Mouse (Mus musculus) gastrocnemius, postnatal 25 days (tissue): ENCODE data around the gene Tmem102. TPM values are rescaled to one million over a fixed set of nuclear protein-coding genes. Genes with fewer than 3 reads are reported as not detected.

Experiments
- DNase-seq: peaks from one replicate; pipeline ENCODE4 v3.0.0; 2022
- total RNA-seq, 2 experiments: library from RNA; stranded (reverse); gene quantifications; 1 replicate in 1 of 2; 2 replicates in 1 of 2; pipeline ENCODE4 v1.2.3; 2021

The Tmem102 gene
- total RNA-seq, 2 experiments from 2014 or later: 0.18 to 0.35 TPM

DNA sequence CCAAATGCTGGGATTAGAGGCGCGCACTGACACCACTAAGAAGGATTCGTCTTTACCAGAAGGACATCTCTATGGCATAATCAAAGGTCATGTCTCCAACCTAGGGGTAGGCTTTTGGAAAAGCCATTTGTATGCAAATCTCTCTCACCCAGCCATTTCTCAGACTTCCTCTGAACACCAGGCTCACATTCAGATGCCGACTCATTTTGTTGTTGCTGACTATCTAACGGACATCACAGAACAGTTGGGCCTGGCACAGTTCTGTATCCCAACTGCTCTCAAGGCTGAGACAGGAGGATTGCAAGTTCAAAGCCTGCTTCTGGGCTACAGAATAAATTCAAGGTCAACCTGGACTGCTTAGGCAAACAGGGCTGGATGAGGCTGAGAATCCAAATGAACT is 18.1 kb downstream of the Tmem102 start:
- DNase-seq: no peak

DNA sequence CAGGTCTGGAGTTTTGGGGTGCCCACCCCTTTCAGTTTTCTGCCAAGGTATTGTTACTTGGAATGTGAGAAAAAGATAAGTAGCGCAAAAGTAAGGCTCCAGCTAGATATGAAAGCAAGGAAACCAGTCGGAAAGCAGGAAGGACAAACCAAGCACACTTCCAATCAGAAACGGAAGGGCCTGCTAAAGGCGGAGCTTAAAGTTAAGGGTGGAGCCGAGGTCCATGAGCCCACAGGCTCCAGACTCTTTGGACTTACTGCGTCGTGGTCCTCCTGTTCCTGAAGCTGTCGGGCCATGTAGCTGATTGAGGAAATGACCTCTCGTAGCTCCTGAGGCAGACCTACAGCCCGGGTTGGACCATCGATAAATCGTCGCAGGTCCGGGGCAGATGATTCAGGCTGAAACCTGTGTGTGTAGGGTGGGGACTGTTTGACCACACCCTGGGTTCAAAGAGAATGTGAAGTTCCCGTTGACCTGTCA is 20.6 kb downstream of the Tmem102 start:
- no peak for DNase-seq

DNA sequence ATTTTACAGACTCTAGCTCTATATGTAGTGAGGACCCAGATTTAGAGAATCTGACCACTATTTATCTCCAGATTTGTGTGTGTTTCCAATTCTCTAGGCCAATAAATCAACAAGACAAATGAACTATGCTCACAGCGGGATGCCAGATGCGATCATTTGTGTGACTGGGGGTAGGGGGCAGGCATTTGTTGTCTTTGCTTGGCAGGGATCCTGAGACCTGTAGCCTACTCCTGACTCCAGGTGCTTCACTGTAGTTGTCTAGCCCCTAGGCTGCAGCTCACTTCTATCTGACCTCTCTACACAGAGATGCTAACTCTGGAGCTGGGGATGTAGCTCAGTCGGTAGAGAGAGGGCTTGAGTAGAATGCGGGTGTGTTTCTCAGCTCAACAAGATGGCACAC is 23.6 kb downstream of the Tmem102 start:
- DNase-seq: no peak

DNA sequence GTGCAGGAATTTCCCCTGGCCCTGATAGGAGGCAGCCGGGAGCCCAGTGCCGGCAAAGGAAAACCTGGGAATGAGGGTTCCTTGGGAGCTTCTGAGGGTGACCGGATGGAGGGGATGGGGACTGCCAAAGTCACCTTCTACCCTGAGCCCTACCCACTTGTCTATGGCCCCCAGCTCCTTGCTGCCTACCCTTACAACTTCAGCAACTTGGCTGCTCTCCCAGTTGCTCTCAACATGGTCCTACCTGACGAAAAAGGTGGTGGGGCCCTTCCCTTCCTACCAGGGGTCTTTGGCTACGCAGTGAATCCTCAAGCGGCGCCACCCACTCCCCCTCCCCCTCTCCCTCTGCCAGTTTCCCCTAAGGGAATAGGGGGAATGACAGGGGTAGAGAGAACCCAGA is 26.4 kb downstream of the Tmem102 start:
- no peak for DNase-seq

DNA sequence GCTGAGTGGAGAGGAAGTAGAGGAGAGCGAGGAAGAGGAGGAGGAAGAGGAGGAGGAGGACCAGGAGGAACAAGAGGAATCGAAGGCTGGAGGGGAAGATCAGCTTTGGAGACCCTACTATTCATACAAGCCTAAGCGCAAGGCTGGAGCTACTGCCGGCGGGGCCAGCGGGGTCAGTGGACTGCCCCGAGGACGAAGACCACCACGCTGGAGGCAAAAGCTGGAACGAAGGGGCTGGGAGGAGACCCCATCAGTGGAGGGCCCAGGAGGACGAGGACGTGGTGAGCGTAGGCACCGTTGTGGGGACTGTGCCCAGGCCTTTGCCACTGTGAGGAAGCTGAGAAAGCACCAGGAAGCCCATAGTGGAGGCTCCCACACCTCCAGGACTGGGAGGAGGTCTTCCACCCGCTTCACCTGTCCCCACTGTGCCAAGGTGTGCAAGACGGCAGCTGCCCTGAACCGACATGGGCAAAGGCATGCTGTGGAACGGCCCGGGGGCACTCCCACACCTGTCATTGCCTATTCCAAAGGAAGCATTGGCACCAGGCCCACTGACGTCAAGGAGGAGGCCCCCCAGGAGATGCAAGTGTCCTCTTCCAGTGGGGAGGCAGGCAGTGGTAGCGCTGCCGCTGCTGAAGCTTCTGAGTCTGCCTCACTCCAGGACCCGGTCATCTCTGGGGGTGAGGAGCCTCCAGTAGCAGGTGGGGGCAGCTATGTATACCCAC is 27.0 kb downstream of the Tmem102 start:
- DNase-seq: no peak

DNA sequence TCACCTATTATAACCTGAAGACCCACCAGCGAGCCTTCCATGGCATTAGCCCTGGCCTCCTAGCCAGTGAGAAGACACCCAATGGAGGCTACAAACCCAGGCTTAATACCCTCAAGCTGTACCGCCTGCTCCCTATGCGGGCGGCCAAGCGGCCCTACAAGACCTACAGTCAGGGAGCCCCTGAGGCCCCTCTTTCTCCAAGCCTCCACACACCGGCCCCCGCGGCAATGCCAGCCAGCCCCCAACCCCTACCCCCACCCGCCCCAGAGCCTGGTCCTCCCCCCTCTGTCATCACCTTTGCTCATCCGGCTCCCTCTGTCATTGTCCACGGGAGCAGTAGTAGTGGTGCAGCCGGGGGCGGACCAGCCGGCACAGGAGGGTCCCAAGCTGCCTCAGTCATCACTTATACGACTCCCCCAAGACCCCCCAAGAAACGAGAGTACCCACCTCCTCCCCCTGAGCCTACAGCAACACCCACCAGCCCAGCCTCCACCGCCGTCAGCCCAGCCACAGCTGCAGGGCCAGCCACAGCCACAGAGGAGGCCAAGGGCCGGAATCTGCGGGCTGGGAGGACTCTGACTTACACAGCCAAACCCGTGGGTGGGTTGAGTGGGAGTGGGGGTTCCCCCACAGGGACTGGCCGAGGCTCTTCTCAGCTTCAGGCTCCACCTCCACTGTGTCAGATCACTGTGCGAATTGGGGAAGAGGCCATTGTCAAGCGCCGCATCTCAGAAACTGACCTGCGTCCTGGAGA is 27.7 kb downstream of the Tmem102 start:
- DNase-seq: no peak

DNA sequence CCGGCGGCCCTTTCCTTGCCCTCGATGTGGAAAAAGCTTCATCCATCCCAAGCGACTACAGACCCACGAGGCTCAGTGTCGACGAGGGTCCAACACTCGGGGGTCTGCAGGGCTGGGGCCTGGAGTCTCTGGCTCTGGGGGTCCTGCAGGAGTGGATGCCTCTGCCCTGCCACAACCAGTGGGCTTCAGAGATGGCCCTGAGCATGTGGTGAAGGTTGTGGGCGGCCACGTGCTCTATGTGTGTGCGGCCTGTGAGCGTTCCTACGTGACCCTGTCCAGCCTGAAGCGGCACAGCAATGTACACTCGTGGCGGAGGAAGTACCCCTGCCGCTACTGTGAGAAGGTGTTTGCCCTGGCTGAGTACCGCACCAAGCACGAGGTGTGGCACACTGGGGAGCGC is 28.9 kb downstream of the Tmem102 start:
- DNase-seq: no peak

DNA sequence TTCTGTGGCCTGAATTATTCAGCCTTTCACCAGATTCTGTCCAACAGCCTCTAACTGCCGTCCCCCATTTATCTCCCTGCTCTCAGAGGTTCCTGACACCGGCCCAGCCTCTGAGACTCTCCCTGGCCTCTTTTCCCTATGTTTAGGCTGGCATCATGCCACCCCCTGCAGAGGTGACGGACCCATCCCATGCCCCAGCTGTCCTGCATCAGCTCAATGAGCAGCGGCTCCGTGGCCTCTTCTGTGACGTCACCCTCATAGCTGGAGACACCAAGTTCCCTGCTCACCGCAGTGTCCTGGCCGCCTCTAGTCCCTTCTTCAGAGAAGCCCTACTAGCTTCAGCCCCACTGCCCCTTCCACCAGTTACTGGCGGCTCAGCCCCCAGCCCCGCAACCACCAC is 29.7 kb downstream of the Tmem102 start:
- no peak for DNase-seq

DNA sequence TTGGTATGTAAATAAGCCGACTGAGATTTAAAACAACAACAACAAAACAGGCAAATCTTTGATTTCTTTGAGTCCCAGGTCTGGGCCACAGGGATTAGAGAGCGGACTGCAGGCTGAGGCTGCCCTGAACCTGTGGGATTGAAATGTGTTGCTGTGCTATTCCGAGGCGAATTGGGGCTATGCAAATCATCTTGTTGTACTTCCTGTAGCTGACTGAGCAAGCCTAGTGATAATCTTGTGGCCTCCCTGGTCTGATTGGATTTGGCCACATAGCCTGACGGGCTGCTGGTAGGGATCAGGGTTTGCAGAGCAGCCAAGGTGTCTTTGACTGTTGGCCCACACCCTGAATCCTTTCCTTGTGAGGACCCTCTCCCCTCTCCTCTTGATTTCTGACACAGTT is 30.5 kb downstream of the Tmem102 start:
- DNase-seq: no peak

DNA sequence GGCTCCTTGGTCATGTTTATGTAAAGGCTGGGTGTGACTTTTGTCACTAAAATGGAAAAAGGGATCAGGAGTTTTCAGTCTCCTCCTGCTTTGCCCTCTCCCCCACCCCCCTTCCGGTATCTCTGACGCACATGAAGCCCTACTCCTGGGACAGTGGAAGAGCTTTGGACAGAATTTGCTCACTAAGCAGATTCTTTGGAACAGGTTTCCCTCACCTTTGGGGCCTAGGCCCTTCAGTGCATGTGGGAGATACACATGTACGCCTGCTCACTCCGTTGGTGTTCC is 37.9 kb downstream of the Tmem102 start:
- DNase-seq: no peak

DNA sequence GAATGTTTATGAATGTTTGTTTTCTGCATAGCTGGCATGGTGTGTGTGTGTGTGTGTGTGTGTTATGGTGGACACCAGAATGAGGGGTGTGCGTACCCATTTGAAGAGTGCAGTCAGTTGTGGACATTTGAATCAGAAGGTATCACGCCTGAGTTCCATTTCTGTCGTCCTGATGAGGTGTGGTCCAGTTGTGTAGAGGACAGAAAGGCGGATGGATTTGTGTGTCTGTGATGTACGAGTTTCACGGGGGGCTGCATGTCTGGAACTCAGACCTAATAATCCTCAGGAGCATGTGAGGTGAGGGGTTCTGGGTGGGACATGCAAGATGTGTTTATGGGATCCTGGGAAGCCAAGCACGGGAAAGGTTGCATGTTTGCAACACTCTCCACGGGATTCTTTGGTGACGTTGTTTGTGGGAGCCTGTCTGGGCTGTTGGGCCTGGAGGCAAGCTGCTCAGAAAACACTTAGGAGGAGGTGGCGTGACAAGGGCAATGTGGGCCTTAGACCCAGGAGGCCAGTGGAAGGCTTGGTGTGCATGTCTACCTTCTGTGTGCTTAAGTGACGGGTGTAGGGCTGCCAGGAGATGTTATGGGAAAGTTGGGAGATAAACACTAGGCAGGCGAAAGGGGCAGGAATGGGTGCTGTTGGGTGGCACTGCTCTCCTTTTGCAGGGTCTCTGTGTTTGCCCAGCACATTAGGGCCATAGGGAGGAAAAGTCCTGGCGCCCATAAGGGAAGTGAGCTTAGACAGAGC is 38.4 kb downstream of the Tmem102 start:
- DNase-seq: no peak

DNA sequence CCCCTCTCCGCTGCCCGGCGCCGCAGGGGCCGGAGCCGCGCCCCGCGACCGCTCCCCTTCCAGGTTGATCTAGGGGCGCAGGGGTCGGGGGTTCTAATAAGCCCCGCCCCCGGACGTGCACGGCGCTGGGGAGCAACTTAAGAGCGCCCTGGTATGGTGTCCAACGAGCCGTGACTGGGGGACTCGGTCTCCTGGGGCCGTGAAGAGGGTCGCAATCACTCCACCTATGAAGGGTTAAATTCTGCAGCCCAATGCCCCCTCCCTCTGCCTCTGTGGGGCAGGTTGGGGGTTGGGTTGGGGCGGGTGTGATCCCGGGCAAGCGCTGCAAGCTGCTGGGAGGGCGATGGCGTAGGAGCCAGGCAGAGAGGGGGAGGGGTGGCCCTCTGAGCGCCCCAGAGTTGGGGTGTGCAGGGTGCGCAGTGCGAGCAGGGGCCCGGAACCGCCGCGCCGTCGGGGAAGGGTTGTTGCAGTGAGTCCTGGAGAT is 39.3 kb downstream of the Tmem102 start:
- peak; percentile 80 for DNase-seq

DNA sequence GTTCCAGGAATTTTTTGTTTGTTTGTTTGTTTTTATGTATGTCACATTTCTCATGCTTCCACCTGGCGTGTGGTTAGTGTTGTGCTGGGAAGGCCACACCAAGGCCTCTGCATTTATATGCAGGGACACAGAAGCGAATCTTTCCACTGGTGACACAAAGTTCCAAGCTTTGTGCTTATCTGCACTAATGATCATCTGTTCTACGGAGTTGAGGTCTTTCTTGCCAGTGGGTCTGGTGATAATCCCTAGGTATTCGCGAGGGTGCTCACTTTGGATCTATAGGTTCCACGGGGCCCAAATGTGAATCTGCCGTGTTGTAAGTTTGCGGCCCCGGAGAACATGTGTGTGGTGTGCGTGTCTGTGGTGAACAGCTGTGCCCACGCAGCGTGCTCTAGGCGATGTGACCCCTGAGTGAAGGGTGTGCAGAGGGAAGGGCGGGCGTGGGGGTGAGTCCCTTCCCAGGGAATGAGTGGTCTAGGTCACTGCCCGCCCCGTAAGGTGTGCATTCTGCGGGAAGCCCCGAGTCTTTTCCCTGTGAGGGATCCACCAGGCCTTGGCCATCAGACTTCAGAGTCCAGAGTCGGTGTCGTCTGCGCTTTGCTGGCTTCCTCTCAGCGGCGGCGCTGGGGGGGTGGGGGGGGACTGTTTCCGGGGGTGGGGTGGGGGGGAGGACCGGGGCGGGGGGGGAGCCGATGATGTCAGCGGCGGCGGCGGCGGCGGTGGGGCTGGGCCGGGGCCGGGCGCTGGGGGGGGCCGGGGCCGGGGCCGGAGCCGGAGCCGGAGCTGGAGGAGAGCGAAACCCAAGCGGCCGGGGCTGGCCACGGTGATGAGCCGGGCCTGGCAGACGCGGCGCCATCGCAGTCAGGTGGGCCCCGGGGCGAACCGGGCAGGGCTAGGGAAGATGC is 40.0 kb downstream of the Tmem102 start, which contains the start of gene Zbtb4:
Gene Zbtb4, plus strand, starts transcription at position 692 of the 905 bp plus-strand sequence.
- DNase-seq: peak; percentile 63

DNA sequence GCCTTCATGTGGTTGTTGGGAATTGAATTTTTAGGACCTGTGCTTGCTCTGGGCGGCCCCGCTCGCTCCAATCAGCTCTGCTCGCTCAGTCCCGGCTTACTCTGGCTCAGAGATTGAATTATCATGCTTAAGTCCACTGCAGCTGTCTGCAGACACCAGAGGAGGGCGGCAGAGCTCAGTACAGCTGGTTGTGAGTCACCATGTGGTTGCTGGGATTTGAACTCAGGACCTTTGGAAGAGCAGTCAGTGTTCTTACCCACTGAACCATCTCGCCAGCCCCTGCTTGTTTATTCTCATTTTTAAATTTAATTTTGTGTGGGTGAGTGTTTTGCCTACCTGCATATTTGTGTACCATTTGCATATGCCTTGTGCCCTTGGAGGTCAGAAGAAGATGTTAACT is 41.9 kb downstream of the Tmem102 start:
- no peak for DNase-seq

DNA sequence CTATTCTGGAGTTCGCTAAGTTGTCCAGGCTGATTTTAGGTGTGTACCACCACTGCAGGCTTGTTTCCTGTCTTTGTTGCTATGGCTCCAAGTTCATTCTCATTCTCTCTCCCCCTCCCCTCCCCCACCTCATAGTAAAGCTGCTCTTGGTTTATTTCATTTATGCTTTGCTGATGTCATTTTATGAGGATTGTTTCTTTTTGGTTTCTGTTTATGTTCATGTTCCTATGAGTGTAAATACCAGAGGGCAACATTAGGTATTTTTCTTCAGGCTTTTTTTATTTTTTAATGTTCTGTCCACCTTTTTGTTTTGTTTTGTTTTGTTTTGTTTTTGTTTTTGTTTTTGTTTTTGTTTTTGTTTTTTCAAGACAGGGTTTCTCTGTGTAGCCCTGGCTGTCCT is 43.6 kb downstream of the Tmem102 start, which contains the start of gene Slc35g3:
Gene Slc35g3, minus strand, starts transcription at position 101 of the 400 bp plus-strand sequence.
- no peak for DNase-seq

DNA sequence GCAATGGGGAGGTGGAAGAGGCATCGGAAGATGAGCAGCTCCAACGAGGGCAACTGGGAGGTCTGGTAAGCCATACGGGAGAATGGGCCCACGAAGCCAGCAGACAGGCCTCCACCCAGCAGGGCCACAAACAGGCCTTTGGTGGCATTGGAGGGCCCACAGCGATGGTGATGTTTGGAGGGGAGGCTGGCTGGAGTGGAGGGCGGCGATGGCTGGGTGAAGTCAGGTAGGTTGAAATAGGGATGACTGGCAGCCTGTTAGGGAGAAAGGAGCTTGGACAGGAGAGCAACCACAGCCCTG is 44.6 kb downstream of the Tmem102 start:
- no peak for DNase-seq

DNA sequence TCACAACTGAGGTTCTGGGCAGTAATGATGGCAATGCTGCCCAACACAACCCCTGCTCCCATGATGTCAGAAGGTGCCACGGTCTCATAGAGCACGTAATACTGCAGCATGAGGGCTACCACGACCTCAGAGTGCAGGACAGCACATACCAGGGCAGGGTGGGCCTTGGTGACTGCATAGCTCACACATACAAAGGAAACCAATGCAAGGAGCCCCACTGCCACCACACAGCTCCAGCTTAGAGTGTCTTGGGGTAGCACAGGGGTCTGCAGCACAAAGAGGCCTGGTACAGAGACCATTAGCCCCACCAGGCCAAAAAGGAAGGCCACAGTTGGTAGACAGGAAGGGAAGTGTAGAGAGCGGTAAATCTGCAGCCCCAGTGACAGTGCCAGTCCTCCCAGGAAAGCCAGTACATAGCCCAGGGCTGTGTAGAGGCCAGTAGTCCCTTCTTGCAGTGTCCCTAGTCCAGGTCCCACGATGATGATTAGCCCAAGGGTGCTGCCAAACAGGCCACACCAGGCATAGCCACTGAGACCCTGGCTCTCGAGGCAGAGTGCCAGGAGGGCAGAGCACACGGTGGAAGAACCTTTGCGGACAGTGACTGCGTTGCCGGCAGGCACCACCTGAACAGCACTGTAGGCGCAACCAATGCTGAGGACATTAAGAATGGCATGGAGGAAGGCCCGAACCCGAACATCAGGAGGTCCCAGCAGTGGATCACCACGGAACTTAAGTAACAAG is 45.1 kb downstream of the Tmem102 start:
- no peak for DNase-seq

DNA sequence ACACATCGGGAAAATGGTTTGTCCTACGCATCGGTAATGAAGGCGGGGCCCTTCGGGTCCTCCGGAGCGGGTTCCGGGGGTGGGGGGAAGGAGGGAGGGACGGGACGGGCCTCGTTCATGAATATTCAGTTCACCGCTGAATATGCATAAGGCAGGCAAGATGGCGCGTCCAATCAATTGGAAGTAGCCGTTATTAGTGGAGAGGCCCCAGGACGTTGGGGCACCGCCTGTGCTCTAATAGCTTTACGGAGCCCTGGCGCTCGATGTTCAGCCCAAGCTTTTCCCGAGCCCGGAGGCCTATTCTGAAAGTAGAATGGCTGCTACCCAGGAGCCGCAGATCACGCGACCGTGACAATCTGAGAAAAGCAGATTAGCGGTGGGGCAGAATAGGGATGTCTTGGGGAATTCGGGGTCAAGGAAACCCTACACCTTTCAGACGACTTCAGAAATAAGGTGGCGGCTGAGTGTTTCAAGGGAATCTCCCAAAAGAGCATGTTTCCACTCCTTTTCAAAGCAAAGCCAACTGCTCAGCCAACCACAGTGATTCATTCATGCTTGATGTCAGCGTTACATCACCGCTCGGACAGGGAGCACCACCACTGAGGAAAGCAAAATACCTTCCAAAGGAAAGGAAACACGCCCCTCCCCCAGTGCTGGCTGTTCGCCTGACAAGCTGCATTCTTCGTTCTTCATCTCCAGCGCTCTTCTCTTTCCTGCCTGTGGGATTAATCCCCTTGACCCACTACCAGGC is 46.3 kb downstream of the Tmem102 start:
- peak; percentile 90 for DNase-seq

DNA sequence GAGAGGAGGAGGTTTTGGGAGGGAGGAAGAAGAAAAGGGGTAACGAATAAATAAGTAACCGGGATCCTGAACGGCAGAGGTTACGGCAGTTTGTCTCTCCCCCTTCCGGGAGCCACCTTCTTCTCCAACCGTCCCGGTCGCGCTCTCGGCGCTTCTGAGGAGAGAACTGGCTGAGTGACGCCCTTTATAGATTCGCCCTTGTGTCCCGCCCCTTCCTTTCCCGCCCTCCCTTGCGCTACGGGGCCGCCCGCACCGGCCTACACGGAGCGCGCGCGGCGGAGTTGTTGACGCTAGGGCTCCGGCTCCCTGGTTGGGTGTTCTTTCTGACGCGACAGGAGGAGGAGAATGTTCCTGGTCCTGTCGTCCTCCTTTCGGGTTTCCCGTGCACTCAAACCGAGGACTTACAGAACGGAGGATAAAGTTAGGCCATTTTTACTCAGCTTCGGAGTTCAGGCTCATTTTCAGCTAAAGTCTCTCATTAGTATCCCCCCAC is 46.9 kb downstream of the Tmem102 start, which contains the start of gene Polr2a:
Gene Polr2a, minus strand, starts transcription at position 160 of the 493 bp plus-strand sequence.
- DNase-seq: peak; percentile 97

DNA sequence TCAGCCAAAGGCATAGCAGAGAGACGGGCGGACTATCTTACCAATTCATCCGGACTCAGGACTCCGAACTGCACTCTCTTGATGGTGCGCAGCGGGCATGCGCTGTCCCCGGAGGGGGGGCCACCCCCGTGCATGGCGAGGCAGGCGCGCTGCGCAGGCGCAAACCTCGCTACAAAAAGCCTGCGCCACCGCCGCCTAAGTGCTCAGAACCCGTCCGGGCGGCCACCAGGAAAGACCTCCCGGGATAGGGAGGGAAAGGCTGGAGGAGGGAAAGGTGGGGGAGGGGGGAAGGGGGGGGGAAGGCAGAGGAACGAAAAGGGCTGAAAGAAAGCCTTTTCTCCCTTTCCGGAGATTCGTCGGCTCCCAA is 47.4 kb downstream of the Tmem102 start:
- peak; percentile 96 for DNase-seq
